Mouse (Mus musculus) brain, adult 2 months (tissue): ENCODE measurements at regions not wholly inside any gene's neighbourhood (a gene's known extent, or its start where the extent isn't known, plus 50 kb on each side); places are given as distances from the start of the nearest gene placed in this dataset.

ENCODE experiments used
- DNase-seq: peaks from one replicate; pipeline ENCODE4 v3.0.0; 2011; ENCODE audit warnings: low read depth, low spot score

DNA sequence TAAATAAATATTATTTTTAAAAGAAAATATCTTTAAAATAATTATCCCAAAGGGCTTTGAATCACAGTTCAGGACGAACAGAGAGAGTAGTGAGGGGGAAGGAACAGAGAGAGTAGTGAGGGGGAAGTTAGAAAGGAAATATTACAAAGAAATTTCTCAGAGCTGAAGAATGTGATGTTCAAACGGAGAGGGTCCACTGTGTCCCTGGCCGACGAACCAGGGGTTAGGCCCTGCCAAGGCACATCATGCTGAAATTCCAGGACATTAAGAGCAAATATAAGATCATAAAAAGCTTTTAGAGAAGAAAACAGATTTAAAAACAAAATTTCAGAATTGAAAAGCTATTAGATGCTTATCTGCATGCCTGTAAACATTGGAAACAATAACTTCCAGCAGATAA is 61.6 kb downstream of the Skor1 start:
- no peak for DNase-seq

DNA sequence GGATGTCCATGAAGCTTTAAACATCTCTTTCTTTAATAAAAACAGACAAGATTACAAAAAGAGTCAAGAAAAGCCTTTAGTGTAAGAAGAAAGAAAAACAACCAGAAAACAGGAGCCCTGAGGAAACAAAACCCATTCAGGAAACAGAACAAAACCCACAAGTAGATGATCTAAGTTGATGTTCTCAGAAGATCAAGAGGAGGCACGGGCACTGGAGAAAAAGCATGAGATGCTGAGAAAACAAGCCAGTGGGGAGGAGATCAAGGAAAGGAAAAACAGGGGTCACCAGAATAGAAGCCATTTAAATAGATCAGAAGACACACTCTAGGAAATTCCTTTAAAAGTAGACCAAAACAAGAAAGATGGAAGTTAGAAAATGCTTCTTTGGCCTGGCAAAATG is 62.1 kb downstream of the Skor1 start:
- DNase-seq = no peak

DNA sequence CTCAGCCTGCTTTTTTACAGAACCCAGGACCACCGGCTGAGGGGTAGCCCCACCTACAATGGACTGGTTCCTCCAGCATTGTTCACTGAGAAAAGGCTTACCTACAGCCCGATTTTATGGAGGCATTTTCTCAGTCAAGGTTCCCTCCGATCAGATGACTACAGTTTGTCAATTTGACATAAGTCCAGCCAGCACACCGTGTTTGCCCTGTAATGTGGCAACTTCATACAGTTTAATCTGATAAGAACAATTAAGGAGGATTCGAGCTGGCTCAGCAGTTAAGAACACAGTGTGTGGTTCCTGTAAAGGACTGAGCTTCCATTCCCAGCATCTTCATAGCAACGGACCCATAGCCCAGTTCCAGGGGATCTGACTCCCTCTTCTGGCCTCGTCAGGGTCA is 65.9 kb downstream of the Skor1 start:
- no peak for DNase-seq

DNA sequence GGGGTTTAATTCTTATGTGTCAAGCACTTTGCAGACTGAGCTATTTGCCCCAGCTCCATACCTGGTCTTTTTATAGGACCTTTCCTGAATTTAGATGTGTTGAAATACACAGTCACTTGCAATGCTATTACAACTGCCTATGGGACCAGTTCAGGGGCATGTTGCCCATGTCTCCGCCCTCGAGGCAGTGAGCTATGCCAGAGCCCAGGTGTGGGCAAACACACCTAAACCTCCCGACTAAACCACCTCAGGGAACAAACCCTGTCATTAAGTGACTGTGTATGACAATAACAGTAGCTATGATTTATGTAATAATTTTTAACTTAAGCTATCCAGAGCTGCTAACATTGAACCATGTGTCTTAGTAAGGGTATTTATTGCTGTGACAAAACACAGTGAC is 66.5 kb downstream of the Skor1 start:
- DNase-seq = no peak

DNA sequence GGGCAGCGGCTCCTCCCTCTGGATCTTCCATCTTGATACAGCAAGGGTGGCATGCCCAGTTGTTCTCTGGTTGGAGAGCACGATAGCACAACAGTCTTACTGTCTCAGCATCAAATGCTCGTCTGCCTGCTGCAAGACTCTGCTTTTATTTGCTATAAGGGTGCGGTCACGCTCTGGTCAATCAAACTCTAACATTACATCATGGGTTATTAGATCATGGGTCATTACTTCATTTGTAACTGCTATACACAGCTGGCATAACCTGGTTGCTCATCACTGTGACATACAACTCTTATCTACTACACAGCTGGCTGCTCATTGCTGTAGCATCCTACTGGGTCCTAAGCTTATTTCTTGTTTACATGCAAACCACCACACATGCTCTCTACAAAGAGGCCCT is 68.4 kb downstream of the Skor1 start:
- no peak for DNase-seq

DNA sequence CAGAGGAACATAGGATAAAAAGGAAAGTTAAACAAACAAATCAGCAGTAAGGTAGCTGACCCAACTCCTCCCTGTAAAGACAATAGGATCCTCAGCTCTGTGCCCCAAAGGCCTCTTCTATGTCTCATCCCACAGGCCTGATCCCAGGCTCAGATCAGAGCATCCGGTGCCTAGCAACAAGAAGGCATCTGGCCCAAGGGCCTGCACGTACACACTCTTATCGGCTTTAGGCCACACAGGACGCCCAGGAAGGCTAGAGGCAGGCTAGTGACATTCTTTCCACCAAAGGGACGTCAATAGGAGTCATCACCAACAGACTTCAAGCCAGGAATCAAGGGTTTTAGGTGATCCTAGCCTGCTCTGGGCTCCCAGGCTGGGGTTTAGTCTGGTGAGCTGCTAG is 73.5 kb downstream of the Skor1 start:
- no peak for DNase-seq

DNA sequence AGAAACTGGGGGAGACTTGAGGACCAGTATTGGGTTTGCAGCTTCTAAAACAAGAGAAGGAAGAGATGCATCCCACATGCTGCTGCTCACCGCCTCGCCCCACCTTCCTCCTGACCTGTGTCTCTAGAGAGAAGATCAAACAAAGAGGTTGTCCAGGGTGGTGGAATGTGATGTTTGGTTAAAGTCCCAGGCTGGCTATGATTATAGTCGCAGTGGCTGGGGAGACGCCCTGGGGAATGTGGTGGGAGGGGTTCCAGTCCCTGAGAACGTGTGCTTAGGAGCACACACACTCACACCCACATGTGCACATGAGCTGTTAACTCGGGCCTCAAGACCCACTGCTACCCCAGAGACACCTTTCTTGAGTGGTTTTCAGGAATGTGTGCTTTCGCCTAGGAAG is 74.0 kb downstream of the Skor1 start:
- DNase-seq = no peak

DNA sequence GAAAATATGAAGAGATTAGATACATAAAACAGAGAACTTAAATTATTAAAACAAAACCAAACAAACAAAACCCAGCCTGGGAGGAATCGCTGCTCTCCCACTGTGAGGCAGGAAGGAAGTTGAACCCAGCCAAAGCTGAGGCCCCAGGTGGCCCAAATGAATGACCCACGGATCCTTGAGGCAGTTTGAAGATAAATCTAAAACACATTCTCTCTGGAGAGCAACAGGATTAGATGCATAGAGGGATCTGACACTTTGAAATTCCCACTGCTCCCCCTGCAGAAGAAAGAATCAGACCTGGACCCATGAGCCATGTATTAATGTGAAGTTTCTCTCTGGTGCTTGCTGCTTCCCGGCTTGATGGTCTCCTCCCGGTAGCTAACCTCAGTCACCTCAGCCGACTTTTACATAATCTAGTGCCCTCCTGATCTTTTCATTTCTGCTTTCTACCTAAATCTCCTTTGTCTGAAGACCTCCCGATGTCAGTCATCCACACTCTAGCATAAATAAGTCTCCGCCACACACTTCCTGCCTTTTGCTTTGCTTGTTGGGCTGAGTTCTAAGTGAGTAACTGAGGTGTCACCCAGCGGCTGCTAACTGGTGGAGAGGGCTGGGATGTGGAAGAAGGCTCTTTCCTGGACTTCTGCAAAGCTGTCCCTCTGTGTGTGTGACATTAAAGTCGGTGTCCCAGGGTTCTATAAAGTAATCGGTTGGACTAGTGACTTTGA is 74.6 kb downstream of the Skor1 start:
- no peak for DNase-seq

DNA sequence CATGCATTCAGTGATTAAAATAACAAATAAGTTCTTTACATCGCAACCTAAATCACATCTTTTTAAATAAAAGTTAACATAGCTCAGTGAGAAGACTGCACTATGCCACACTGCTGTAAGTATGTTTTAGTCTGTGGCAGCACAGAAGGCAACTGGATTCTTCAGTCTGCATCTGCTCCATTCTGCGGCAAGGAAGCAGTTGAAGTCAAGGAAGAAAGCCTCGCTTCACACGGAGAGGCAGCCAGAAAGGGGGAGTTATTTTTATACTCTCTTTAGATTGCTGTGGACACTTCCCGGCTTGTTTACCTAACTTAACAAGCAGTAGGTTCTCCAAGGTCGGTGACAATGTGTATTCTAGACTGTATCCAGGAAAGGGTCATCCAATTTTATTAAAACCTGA is 77.7 kb downstream of the Skor1 start:
- DNase-seq = peak; percentile 58

DNA sequence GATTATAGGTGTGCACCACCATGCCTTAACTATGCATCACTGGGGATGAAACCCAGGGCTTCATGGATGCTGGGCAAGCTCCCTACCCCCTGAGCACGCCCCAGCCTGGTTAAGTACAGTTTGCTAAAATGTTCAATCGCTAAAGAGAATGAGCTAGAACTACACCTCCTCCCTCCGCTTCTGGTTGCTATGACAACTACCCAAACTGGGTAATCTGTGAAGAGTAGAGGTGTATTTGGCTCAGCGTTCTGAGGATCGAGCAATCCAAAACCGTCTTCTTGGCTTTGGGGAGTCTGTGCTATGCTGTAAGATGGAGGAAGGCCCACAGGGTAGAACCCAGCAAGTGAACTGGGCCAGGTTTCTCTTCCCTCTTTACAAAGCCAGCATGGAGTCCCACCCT is 78.8 kb downstream of the Skor1 start:
- peak; percentile 90 for DNase-seq

DNA sequence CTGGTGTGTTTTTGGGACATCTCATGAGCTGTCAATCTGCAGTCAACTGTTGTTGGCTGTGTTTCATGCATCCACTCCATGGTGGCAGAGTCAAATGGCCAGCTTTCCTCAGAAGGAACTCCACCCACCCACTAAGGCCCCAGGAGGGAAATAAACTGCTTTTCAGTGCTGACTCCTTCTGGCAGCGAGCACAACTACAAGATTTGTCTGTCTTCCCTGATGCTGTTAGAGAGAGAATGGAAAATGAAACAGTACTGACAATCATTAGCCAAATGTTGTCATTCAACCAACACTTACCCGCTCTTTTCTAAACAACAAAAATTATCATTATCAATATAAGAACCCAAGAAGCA is 79.3 kb upstream of the Pias1 start:
- no peak for DNase-seq

DNA sequence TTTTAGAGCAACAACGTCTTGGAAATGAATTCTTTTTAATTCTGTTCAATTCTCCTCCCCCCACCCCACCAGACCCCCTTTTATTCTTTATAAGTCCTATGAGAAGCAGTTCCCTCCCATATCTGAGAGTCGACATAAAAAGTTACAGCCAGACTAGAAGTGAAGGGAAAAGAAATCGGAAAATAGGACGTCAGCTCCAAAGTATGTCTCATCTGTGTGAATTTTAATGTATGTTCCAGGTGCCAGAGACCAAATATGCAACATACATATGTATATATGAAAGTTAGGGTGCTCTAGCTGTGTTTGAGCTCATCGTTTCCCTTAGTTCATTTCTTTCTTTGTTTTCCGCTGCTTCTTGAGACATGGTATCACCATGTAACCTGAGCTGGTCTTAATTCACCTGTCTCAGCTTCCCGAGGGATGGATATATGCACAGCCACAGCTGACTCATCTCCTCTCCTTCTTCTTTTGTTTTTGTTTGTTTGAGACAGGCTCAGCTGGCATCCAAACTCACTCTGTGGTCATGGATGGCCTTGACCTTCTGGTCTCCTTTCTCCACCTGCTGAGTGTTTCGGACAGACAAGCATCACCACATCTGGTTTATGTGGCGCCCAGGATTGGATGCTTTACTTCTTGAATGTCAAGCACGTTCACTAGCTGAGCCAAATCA is 78.8 kb upstream of the Pias1 start:
- DNase-seq = no peak

DNA sequence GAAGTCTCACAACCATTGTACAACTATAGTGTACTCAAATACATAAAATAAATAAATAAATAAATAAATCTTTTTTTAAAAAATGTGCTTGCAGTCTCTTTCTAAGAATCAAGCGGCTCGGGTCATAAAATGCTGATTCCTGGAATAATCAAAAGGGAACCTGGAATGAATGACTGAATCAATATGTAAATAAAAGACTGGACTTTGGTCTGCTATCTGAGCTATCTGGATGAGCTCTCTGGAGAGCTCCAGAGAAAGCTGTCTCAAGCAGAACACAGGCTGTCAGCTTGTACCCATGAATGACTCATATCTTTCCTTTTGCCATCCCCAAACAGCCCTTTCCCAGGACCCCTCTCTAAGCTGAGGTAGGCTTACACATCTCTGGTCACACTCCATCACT is 75.8 kb upstream of the Pias1 start:
- DNase-seq = no peak

DNA sequence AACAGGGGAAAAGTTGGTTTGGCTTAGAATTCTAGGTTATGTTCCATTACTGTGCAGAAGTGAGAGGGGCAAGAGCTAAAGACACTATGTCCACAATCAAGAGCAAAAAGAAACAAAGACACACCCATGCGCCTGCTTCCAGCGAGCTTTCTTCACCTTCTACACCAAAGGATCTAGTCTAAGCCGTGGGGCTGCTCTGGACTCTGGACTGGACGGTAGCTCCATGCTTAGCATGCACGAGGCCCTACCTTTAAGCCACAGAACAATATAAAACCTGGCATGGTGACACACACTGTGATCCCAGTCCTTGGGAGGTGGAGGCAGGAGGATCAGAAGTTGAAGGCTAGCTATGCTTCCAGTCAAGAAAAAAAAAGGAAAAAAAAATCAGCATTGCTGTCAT is 73.0 kb upstream of the Pias1 start:
- no peak for DNase-seq

DNA sequence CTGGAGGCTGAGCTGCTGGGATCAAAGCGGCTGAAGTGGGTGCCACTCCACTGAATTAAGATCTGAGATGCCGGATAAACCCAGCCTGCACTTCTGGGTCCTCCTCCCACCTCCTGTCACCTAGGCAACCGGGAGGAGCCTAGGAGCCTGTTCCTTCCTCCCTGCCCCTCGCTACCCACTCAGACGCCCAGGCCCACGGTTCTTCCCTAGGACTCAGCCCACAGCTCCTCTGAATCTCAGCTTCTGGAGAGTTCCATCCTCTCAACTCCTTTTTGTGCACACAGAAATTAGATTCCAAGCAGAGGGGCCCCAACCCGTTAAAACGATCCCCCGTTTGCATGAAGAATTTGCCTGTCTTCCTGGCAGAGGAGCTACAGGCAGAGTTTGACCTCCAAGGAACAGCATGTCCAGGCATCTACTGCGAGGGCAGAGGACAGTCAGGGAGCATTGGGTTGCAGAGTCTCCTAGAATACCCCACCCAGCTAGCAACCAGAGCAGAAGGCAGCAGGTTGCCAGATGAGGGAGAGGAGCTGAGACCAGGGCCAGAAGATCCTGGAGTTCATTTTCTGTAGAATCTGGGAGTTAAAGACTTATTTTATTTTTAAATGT is 71.6 kb upstream of the Pias1 start:
- DNase-seq = peak; percentile 95

DNA sequence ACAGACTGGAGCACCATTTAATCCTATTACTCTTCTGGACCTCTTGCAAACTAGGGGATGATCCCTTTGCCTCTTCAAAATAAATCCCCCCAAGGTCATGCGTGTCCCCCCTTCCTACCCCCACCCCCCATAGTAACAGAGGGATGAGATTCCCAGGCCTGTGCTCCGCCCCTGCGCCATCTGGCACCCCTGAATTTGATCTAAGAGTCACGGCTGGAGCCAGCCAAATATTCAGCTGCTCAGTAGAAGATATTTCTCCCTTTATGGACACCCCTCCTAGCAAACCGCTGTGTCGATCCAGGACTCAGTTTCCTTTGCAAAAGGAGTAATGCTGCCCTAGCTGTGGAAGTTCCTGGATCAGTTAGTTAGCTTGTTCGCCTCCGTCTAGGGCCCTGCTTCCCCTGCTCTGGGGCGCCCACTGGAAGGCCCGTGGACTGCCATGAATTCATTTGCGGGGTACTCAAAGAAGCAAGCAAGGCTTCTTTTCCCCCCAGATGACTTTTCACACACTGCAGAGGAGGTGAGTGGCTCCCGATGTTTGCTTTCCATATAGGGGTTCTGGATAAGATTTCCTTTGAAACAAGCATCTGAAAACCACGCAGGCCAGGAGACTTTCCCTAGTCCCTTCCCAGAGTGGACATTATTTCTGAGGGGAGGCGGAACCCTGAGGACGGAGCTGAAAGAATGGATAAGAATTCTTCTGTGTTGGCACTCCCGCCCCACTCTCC is 70.9 kb upstream of the Pias1 start:
- DNase-seq = peak; percentile 55

DNA sequence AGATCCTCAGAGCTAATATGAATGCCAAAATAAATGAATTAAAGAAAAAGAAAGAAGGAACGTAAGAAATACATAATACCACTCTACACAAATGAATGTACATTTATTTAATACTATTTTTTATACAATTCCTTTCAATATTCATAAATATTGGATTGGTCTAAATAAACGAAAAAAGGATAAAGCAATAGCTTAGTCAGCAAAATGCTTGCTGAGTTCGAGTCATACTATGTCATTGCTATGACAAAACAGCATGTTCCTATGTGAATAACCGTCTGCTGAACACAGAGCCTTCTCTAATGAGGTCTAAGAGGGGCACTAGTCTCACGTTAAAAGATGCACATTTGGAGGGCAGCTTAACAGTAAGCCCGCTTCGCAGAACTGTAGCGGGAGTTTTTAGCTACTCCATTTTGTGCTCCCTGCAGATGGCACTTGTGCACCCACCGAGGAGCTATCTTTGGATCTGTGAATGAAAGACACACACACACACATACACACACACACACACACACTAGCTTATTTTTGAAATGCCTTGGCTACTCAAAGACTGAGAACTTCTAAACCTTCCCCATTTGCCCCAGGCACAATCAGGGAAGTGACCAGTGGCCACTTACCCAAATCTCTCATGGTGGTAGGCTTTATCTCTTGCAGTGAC is 69.1 kb upstream of the Pias1 start:
- peak; percentile 70 for DNase-seq

DNA sequence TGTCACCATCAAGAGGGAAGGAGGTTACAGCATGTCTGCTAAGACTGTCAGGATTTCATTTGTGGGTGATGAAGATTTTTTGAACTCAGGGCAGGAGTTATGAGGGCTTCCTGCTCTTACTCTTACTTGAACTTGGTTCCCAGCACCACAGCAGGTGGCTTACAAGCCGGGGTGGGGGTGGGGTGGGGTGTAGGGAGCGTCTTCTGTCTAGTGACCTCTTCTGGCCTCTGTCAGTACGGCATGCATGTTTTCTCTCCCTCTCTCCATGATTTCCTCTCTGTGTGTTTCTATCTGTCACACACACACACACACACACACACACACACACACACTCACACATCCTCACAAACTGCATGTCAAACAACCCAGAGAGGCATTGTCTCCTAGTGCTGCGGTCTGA is 64.5 kb upstream of the Pias1 start:
- no peak for DNase-seq

DNA sequence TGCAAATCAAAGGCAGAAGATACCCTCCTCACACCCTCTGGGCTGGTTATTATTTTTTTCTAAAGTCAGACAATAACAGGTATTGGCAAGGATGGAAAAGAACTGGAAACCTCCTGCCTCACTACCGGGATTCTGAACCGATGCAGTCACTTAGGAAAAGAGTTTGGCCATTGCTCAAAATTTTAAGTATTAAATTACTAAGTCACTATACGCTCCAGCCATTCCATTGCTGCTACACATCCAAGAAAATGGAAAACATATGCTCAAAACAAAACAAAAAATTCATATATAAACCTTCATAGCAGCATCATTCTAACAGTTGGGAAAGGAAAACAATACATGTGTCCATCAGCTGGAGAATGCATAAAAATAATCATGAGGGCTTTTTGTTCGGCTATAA is 63.9 kb upstream of the Pias1 start:
- DNase-seq = no peak

DNA sequence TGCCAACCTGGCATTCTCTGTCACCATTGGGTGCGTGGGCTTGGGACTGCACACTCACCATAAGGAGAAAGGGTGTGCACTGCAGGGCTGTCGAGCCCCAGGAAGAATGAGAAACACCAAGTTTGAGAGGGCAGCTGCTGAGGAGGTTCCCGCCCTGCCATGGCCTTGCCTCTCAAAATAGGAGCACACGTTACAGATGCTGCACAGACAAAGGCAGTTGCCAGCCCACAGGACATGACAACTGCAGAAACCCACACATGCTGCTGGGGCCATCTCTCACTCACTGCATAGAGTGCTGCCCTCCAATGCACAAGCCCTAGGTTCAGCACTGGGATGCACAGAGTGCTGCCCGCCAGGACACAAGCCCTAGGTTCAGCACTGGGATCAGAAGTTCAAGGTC is 61.6 kb upstream of the Pias1 start:
- DNase-seq = no peak

DNA sequence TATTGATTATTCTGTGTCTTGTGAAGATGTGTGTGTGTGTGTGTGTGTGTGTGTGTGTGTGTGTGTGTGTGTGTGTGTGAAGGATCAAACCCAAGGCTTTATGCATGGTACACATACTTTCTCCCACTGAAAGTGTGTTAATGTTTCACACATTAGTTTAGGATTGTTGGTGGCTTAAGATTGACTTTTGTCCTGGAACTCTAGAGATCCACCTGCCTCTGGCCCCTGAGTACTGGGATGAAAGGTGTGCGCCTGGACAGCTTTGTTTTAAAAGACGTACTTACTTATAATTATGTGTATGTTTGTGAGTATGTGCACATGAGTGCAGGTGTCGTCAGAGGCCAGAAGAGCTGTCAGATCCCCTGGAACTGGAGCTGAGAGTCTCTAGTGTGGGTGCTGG is 59.3 kb upstream of the Pias1 start:
- DNase-seq = no peak

DNA sequence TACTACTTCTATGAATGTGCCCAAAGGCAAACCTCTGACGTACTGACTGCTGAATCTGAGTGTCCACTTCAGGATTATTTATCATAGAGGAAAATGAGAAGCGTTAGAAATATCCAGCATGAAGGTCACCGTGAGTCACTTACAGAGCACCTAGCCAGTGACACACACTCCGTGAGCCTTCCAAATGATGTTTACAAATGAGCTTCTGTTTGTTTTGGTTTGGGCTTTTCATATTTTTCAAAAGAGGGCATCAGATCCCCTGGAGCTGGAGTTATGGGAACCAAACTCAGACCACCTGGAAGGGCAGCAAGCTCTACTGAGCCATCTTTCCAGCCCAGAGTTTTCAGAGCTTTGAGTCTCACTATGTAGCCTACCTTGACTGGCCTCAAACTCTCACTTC is 57.8 kb upstream of the Pias1 start:
- no peak for DNase-seq
